Mouse (Mus musculus) stomach, postnatal 0 days (tissue): Measurements from ENCODE around the gene Immp2l.

Source experiments
- CTCF ChIP-seq: IDR thresholded peaks from 2 replicates; pipeline ENCODE4 v1.5.1; 2016; ENCODE audit warnings: antibody characterized with exemption, low read depth, mild to moderate bottlenecking, moderate library complexity
- EP300 ChIP-seq: optimal IDR thresholded peaks from 2 replicates; pipeline ENCODE3; 2016; ENCODE audit warnings: antibody characterized with exemption

GRCm38 (mm10) chr12:41231966-41232365, 208.1 kb downstream of the Immp2l start:
- no peak for TF ChIP-seq EP300
- no peak for TF ChIP-seq CTCF
